Mouse (Mus musculus): Measurements from ENCODE around the gene Trim47. TPM values are rescaled to one million over a fixed set of nuclear protein-coding genes. Genes with fewer than 3 reads are reported as not detected.

Trim47 gene
- polyA plus RNA-seq, 1 experiment from 2014 or later, result 3.4 TPM

DNA sequence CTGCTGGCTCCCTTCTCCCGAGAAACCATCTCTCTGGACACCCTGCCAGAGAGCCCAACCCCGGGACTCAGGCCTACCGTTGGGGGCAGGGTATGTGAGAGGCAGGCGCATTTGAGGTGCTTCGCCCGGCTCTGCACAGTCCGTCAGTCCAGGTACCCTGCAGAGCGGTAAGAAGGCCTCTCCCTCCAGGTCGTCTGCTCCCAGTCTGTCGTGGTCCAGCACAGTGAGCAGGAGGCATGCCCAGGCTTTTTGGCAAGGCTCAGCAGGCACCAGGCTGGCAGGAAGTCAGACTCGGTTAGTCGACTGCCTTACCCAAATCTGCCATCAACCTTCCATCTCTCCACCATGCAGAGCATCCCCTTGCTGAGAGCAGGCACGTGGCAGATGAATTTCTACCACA lies 63.4 kb downstream of the Trim47 start:
- Histone ChIP-seq H3K27ac (no peak overlapping the region), H3K27me3 (no peaks in the 10 kb centered on the region), H3K4me2 (replicated peaks) (no peak overlapping the region), H3K4me3 (replicated peaks) (no peak overlapping the region), H3K9me3 (no peaks in the 10 kb centered on the region), H3K4me1 (replicated peaks) (no peaks in the 10 kb centered on the region), H3K36me3 (peaks cover 38% of the 10 kb centered on the region), H3K9ac (replicated peaks) (no peak overlapping the region)
- WGBS, result 65% methylated on average over 13 of the region's 13 CpGs
- 0 out of 2 replicates have a peak, but pooled peaks have one; percentile 28 for ATAC-seq

DNA sequence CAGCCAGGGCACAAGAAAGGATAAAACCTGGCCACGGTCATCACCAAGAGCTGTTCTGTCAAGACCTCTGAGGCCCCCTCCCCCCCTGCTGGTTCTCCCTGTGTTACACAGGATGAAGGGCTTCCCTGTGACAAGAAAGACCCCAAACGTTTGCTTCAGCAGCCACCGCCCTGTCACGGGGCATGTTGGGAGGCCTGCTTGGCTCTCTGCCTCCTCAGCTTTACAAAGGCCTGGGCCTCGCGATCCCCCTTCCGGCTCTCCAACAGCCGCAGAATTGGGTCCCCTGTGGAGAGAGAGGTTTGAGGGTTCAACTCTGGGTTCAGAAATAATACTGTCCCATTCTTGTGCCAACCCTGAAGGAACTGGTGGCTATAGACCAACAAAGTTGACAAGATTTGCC lies 64.5 kb downstream of the Trim47 start:
- H3K4me2 ChIP-seq (replicated peaks), result no peak overlapping the region
- H3K4me1 ChIP-seq (replicated peaks), result no peaks in the 10 kb centered on the region
- ATAC-seq, result no peak
- H3K36me3 ChIP-seq, result peaks cover 48% of the 10 kb centered on the region
- H3K9ac ChIP-seq (replicated peaks), result no peak overlapping the region
- no peaks in the 10 kb centered on the region for H3K27me3 ChIP-seq
- 47% methylated on average over 8 of the region's 8 CpGs for WGBS
- no peak overlapping the region for H3K4me3 ChIP-seq (replicated peaks)
- no peaks in the 10 kb centered on the region for H3K9me3 ChIP-seq
- 0 out of 2 replicates have a peak overlapping the region, but pooled peaks have one; percentile 28 for H3K27ac ChIP-seq

DNA sequence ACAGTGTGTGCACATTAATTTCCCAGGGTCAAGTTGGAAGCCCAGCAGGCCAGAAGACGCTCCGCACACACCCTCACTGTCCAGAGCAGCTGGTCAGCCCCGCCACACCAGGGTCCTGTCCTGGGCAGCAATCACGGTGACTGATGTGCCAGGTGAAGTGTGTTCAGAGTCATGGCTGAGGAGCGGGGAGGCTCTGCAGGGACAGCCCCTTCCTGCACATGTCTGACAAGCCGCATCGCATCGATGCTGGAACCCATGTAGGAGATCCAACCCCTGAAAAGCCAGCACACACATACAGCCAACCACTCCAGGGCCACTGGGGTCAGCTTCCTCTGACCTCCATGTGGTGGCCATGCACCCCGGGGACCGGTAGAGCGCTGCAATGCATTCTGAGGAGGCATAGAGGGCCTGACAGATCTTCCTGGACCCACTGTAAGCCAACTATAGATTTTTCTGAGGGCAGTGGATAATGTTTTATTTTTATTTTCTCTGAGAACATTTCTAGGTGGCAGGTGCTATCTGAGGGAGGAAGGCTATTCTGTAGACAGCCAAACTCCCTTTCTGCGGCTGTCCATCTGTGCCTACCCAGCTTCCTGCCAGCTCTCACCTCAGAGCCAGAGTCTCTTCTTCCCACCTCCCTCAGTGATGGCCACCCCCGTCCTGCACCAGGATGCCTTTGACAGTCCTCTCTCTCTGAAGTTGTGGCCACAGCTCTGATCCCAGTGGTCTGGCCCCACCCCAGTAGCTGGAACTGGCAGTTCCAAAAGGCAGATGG lies 65.2 kb downstream of the Trim47 start:
- 94% methylated on average over 13 of the region's 13 CpGs for WGBS
- H3K27me3 ChIP-seq, result no peaks in the 10 kb centered on the region

DNA sequence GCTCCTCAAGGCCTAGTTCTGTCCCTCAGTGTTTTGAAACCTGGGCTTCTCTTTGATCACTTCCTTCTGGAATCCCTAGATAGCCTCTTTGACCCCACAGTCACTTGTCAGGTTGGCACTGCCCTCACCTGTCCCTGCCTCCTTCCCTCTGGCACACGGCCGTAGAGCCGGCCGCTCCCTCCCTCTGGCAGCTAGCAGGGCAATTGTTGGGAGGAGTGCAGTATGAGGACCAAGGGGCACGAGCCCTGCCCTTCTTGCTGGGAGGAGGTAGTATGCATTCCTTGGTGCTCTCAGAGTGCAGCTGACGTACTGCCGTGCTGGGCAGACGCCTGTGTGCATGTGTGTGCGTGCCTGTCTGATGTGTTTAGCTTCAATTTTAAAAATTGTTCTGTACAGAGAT lies 66.4 kb downstream of the Trim47 start:
- no peak overlapping the region for H3K9ac ChIP-seq (replicated peaks)
- ATAC-seq, result no peak
- H3K27me3 ChIP-seq, result no peaks in the 10 kb centered on the region
- no peak overlapping the region for H3K4me2 ChIP-seq (replicated peaks)
- H3K27ac ChIP-seq, result no peak overlapping the region
- no peak overlapping the region for H3K4me3 ChIP-seq (replicated peaks)
- 86% methylated on average over 9 of the region's 9 CpGs for WGBS
- H3K9me3 ChIP-seq, result no peaks in the 10 kb centered on the region
- no peaks in the 10 kb centered on the region for H3K4me1 ChIP-seq (replicated peaks)
- peaks cover 68% of the 10 kb centered on the region for H3K36me3 ChIP-seq

More for the DNA sequence above, 65.2 kb downstream of the Trim47 start:
- Histone ChIP-seq H3K9me3 (no peaks in the 10 kb centered on the region), H3K36me3 (peaks cover 55% of the 10 kb centered on the region), H3K27ac (0 out of 2 replicates have a peak overlapping the region, but pooled peaks have one; percentile 28), H3K9ac (replicated peaks) (no peak overlapping the region), H3K4me2 (replicated peaks) (no peak overlapping the region), H3K4me3 (replicated peaks) (no peak overlapping the region), H3K4me1 (replicated peaks) (no peaks in the 10 kb centered on the region)
- no peak for ATAC-seq

DNA sequence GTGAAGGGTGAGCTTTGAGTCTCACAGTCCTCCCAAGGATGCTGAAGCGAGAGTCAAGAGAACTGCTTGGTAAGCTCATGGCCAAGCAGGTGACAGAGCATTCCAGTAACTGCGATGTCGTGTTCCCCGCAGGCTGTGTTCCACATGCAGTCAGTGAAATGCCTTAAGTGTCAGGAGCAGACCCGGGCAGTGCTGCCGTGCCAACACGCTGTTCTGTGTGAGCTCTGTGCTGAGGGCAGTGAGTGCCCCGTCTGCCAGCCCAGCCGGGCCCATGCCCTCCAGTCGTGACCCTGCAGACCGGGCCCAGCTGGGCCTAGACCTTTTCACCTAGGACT lies 67.4 kb downstream of the Trim47 start:
- H3K27me3 ChIP-seq, result no peaks in the 10 kb centered on the region
- WGBS, result 95% methylated on average over 11 of the region's 11 CpGs
- peaks cover 77% of the 10 kb centered on the region for H3K36me3 ChIP-seq

GRCm38 (mm10) chr11:116058868-116059690 lies 67.9 kb downstream of the Trim47 start:
- 94% methylated on average over 17 of the region's 17 CpGs for WGBS
- H3K9ac ChIP-seq (replicated peaks), result no peak overlapping the region
- H3K27me3 ChIP-seq, result no peaks in the 10 kb centered on the region
- no peak for ATAC-seq
- no peaks in the 10 kb centered on the region for H3K9me3 ChIP-seq
- no peaks in the 10 kb centered on the region for H3K4me1 ChIP-seq (replicated peaks)
- H3K4me2 ChIP-seq (replicated peaks), result no peak overlapping the region
- no peak overlapping the region for H3K4me3 ChIP-seq (replicated peaks)
- no peak overlapping the region for H3K27ac ChIP-seq
- peaks cover 83% of the 10 kb centered on the region for H3K36me3 ChIP-seq

More for the DNA sequence above, 67.4 kb downstream of the Trim47 start:
- Histone ChIP-seq H3K4me1 (replicated peaks) (no peaks in the 10 kb centered on the region), H3K9ac (replicated peaks) (no peak overlapping the region), H3K4me3 (replicated peaks) (no peak overlapping the region), H3K4me2 (replicated peaks) (no peak overlapping the region), H3K9me3 (no peaks in the 10 kb centered on the region), H3K27ac (no peak overlapping the region)
- no peak for ATAC-seq

- H3K4me1 ChIP-seq (replicated peaks), result no peaks in the 10 kb centered on the region
- 84% methylated on average over 12 of the region's 12 CpGs for WGBS
- no peak for ATAC-seq
- no peak overlapping the region for H3K9ac ChIP-seq (replicated peaks)
- H3K9me3 ChIP-seq, result no peaks in the 10 kb centered on the region
- H3K36me3 ChIP-seq, result peaks cover 92% of the 10 kb centered on the region
- no peak overlapping the region for H3K4me3 ChIP-seq (replicated peaks)
- no peaks in the 10 kb centered on the region for H3K27me3 ChIP-seq
- no peak overlapping the region for H3K4me2 ChIP-seq (replicated peaks)
- no peak overlapping the region for H3K27ac ChIP-seq
Observed at GRCm38 (mm10) chr11:116058022-116058614, 68.9 kb downstream of the Trim47 start.

GRCm38 (mm10) chr11:116057237-116057881 lies 69.7 kb downstream of the Trim47 start:
- no peak for ATAC-seq
- no peak overlapping the region for H3K27ac ChIP-seq
- H3K9ac ChIP-seq (replicated peaks), result no peak overlapping the region
- H3K9me3 ChIP-seq, result no peaks in the 10 kb centered on the region
- 85% methylated on average over 4 of the region's 4 CpGs for whole genome bisulfite sequencing
- H3K4me2 ChIP-seq (replicated peaks), result no peak overlapping the region
- H3K4me1 ChIP-seq (replicated peaks), result no peaks in the 10 kb centered on the region
- H3K4me3 ChIP-seq (replicated peaks), result no peak overlapping the region
- no peaks in the 10 kb centered on the region for H3K27me3 ChIP-seq
- peaks cover 99% of the 10 kb centered on the region for H3K36me3 ChIP-seq

DNA sequence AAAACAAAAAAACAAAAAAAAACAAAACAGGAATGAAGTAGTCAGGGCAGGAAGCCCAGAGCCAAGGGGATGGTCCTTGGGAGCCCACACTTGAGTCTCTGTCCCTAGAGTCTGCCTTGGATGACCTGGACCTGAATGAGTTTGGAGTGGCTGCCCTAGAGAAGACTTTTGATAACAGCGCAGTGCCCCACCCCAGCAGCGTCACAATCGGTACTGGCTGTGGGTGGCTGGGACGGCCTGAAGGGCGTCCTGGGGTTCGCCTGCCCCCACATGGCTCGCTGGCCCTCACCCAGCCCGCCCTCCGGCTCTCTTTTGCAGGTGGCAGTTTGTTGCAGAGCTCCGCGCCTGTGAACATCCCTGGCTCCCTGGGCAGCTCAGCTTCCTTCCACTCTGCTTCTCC lies 71.1 kb downstream of the Trim47 start:
- H3K4me2 ChIP-seq (replicated peaks), result no peak overlapping the region
- ATAC-seq, result no peak
- H3K4me1 ChIP-seq (replicated peaks), result no peaks in the 10 kb centered on the region
- no peaks in the 10 kb centered on the region for H3K27me3 ChIP-seq
- H3K27ac ChIP-seq, result no peak overlapping the region
- H3K4me3 ChIP-seq (replicated peaks), result no peak overlapping the region
- 95% methylated on average over 11 of the region's 11 CpGs for WGBS
- peaks cover 98% of the 10 kb centered on the region for H3K36me3 ChIP-seq
- H3K9me3 ChIP-seq, result no peaks in the 10 kb centered on the region
- no peak overlapping the region for H3K9ac ChIP-seq (replicated peaks)
